Mouse (Mus musculus) embryonic facial prominence, embryonic 15.5 days (tissue): ENCODE measurements at regions not wholly inside any gene's neighbourhood (a gene's known extent, or its start where the extent isn't known, plus 50 kb on each side); places are given as distances from the start of the nearest gene placed in this dataset.

Experiments
- ATAC-seq: fragments of 200-750 bp; cut with Nextera tagmentation; 2 replicates; pipeline ENCODE4 v1.8.0; 2017; ENCODE audit warnings: low read depth, moderate TSS enrichment; ENCODE audit not compliant: insufficient number of reproducible peaks, low FRiP score, low TSS enrichment
- H3K27ac ChIP-seq: fragments of 300-500 bp; sonication (generic); replicated peaks from 2 replicates; pipeline ENCODE4 v1.5.1; 2015; ENCODE audit warnings: mild to moderate bottlenecking, inconsistent platforms
- H3K27me3 ChIP-seq: fragments of 300-500 bp; sonication (generic); 2 replicates; pipeline ENCODE4 v1.6.1; 2015; ENCODE audit warnings: inconsistent platforms
- H3K36me3 ChIP-seq: fragments of 300-500 bp; sonication (generic); 2 replicates; pipeline ENCODE4 v1.6.1; 2015; ENCODE audit warnings: mild to moderate bottlenecking, inconsistent platforms
- H3K4me1 ChIP-seq: fragments of 300-500 bp; sonication (generic); 2 replicates; pipeline ENCODE4 v1.6.1; 2015; ENCODE audit warnings: inconsistent platforms
- H3K4me2 ChIP-seq: fragments of 300-500 bp; sonication (generic); replicated peaks from 2 replicates; pipeline ENCODE4 v1.6.1; 2015; ENCODE audit warnings: mild to moderate bottlenecking, inconsistent platforms
- H3K4me3 ChIP-seq: fragments of 300-500 bp; sonication (generic); replicated peaks from 2 replicates; pipeline ENCODE4 v1.5.1; 2015; ENCODE audit warnings: mild to moderate bottlenecking, inconsistent platforms
- H3K9ac ChIP-seq: fragments of 300-500 bp; sonication (generic); 2 replicates; pipeline ENCODE4 v1.6.1; 2015; ENCODE audit warnings: inconsistent platforms
- H3K9me3 ChIP-seq: fragments of 300-500 bp; sonication (generic); replicated peaks from 2 replicates; pipeline ENCODE4 v1.6.1; 2016; ENCODE audit warnings: inconsistent platforms
- WGBS: fragments of 180-500 bp; shearing (Covaris S2); methylation state at CpG from one replicate; pipeline ENCODE4 v1.1.7; 2015; 5-methylcytosine and 5-hydroxymethylcytosine counted together

DNA sequence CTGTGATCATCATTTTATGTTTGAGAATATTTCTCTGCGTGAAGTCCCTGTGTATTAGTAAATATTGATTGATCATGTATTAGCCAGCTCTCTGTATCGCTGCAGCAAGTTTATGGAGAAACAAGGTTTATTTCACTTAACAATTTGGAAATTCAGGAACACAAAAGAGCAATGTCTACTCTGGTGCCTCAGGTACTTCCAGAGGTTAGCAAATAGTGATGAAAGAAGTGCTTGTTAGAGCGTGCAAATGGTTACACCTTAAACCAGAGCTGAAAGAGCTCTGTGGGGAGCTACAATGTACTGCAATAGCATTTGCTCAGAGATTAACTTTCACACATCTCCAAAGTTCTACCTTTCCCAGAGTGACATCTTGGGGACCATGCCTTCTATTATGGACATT is 400.9 kb downstream of the Fam198b start:
- H3K4me2 ChIP-seq: no peak overlapping the region
- H3K4me3 ChIP-seq: no peak overlapping the region
- no peak for ATAC-seq
- no peaks in the 10 kb centered on the region for H3K4me1 ChIP-seq
- no peaks in the 10 kb centered on the region for H3K9me3 ChIP-seq
- H3K9ac ChIP-seq: no peak overlapping the region
- WGBS: 83% methylated on average over 3 of the region's 3 CpGs
- no peaks in the 10 kb centered on the region for H3K27me3 ChIP-seq
- no peak overlapping the region for H3K27ac ChIP-seq
- no peaks in the 10 kb centered on the region for H3K36me3 ChIP-seq

DNA sequence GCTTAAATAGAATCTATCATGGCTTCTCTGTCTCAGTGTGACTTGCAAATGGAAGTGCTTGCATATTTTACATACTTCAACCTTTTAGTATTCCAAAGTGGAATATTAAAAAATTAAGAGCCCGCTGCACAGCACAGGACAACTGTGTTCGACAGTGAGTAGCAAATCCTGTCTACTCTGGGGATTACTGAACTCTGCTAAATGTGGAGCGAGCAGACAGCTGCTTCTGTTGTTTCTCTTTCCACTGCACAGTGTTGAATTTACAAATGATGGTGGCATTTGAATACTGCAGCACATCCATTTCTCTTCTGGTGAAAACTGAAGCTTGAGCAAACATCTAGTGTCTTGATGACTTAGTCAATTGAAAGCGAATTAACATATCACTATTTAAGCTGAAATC is 409.2 kb downstream of the Fam198b start:
- no peak for ATAC-seq
- WGBS: 66% methylated on average over 4 of the region's 4 CpGs
- H3K9ac ChIP-seq: no peak overlapping the region
- H3K27me3 ChIP-seq: no peaks in the 10 kb centered on the region
- H3K4me1 ChIP-seq: no peaks in the 10 kb centered on the region
- no peak overlapping the region for H3K27ac ChIP-seq
- H3K4me3 ChIP-seq: no peak overlapping the region
- no peak overlapping the region for H3K4me2 ChIP-seq
- H3K9me3 ChIP-seq: no peaks in the 10 kb centered on the region
- H3K36me3 ChIP-seq: no peaks in the 10 kb centered on the region

DNA sequence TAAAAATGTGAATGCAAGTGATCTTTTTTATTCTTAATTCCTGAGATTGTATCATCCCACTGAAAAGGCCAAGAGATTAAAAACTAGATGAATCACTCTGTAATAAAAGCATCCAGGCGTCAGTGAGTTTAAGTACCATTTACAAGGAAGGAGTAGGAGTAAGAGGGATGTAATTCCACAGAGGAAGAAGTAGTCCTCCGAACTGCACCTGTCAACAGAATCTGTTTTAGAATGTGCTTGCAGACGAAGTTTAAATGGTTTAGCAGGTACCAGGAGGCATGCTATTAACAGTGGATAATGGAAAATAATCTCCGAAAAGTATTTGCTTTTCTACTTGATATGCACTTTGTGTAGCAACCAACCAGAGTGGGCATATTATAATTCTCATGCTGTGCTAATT is 423.3 kb downstream of the Fam198b start:
- Histone ChIP-seq H3K9ac (no peak overlapping the region), H3K27ac (no peak overlapping the region), H3K4me1 (no peaks in the 10 kb centered on the region), H3K36me3 (no peaks in the 10 kb centered on the region), H3K4me2 (no peak overlapping the region), H3K9me3 (no peaks in the 10 kb centered on the region), H3K4me3 (no peak overlapping the region), H3K27me3 (no peaks in the 10 kb centered on the region)
- 62% methylated on average over 4 of the region's 4 CpGs for WGBS
- ATAC-seq: no peak

DNA sequence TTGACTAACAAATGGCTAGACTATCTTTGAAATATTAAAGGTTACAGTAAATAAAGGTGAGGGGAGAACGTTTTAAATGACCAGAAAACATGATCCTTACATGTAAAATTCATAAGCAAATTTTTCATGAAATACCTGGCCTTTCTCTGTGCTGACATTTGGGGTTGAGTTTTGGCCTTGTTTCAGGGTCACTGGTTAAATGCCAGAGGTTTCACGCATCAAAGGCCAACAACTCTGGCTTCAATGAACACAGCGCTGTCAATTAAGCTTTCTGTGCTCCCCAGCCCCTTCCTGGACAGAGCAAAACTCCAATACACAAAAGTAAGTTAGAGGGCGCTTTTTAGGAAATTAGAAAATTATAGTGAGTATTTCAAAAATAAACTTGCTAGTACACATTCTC is 425.6 kb downstream of the Fam198b start:
- no peaks in the 10 kb centered on the region for H3K9me3 ChIP-seq
- WGBS: 66% methylated on average over 4 of the region's 4 CpGs
- ATAC-seq: no peak

DNA sequence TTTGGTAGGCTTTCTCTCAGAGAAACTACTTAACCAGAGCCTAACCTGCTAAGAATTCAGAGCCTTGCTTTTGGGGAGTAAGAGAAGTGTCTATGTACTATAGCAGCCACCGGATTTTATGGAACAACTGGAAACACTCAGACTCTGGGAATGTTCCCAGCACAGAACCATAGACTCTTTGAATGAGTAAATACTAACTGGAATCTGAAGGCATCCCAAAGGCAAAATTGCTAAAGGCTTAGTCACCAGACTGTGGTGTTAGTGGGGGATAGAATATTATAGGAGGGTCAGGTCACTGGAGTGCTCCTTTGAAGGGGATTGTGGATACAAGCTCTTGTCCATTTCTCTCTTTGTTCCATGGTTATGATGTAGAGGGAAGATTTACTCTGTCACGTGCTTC is 427.4 kb downstream of the Fam198b start:
- ATAC-seq: no peak
- Histone ChIP-seq H3K4me2 (no peak overlapping the region), H3K27me3 (no peaks in the 10 kb centered on the region), H3K4me1 (no peaks in the 10 kb centered on the region), H3K9me3 (no peaks in the 10 kb centered on the region), H3K36me3 (no peaks in the 10 kb centered on the region), H3K4me3 (no peak overlapping the region), H3K27ac (no peak overlapping the region), H3K9ac (no peak overlapping the region)
- 84% methylated on average over 2 of the region's 2 CpGs for WGBS

More for the DNA sequence above, 425.6 kb downstream of the Fam198b start:
- Histone ChIP-seq H3K27me3 (no peaks in the 10 kb centered on the region), H3K9ac (no peak overlapping the region), H3K4me2 (no peak overlapping the region), H3K27ac (no peak overlapping the region), H3K4me3 (no peak overlapping the region), H3K4me1 (no peaks in the 10 kb centered on the region), H3K36me3 (no peaks in the 10 kb centered on the region)

DNA sequence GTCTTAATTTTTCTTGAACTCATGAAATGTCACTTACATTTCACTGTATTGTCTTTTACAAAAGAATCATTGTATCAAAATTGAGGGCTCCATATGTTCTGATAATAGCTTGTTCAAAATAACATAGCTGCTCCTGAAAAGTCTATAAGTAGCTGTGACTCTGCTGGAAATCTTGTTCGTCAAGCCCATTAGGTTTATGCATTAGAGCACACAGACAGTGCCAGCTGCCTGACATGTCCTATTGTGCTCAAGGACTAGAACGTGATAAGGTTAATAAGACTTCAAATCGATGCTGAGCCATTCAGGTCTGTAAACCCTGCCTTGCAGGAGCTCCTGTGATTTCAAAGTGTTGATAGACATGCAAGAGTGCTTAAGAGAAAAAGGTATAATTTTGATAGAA is 438.0 kb downstream of the Fam198b start:
- H3K4me1 ChIP-seq: no peaks in the 10 kb centered on the region
- WGBS: 76% methylated on average over 3 of the region's 3 CpGs
- no peak overlapping the region for H3K4me2 ChIP-seq
- no peak for ATAC-seq
- H3K9ac ChIP-seq: no peak overlapping the region
- no peak overlapping the region for H3K27ac ChIP-seq
- no peaks in the 10 kb centered on the region for H3K27me3 ChIP-seq
- no peaks in the 10 kb centered on the region for H3K36me3 ChIP-seq
- H3K9me3 ChIP-seq: no peaks in the 10 kb centered on the region
- no peak overlapping the region for H3K4me3 ChIP-seq

DNA sequence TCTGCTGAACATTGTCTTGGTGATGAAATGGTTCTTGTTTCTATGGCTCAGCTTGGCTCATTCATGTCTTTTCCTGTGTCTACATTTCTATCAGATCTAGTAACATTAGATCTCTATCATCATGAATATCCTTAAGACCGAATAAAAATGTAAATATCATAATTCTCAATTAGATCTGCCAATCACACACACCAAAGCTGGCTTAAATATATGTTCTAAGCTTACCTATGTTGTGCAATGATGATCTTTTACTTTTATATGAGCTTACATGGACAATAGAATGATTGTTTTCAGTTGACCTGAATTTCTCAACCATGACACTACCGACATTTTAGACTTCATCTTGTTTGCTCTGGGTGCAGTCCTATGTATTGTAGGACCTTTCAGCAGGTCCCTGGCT is 440.4 kb downstream of the Fam198b start:
- 77% methylated on average over 2 of the region's 2 CpGs for WGBS
- no peaks in the 10 kb centered on the region for H3K27me3 ChIP-seq
- no peaks in the 10 kb centered on the region for H3K36me3 ChIP-seq
- H3K4me3 ChIP-seq: no peak overlapping the region
- no peak overlapping the region for H3K9ac ChIP-seq
- H3K9me3 ChIP-seq: no peaks in the 10 kb centered on the region
- no peaks in the 10 kb centered on the region for H3K4me1 ChIP-seq
- H3K4me2 ChIP-seq: no peak overlapping the region
- ATAC-seq: no peak
- no peak overlapping the region for H3K27ac ChIP-seq

DNA sequence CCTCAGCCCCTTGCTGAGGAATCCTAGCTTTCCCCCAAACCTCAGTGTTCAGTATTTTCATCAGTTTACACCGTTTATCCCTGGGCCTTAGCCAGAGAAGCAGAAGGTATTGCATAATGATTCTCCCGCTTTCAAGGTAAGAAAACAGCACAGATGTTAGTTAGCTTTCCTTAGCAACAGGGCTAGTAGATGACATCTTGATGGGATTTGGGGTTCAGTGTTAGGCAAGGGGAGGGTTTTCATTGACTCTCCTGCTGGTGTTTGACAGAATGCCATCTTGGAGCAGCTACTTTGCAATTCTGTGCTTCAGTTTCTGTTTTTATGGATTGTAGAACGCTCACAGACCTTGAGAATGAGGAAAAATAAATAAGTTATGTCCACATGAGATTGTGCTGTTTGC is 447.4 kb downstream of the Fam198b start:
- Histone ChIP-seq H3K36me3 (no peaks in the 10 kb centered on the region), H3K4me2 (no peak overlapping the region), H3K9me3 (no peaks in the 10 kb centered on the region), H3K27me3 (no peaks in the 10 kb centered on the region), H3K4me3 (no peak overlapping the region), H3K27ac (no peak overlapping the region), H3K9ac (no peak overlapping the region), H3K4me1 (no peaks in the 10 kb centered on the region)
- no peak for ATAC-seq
- WGBS: 58% methylated on average over 3 of the region's 3 CpGs

DNA sequence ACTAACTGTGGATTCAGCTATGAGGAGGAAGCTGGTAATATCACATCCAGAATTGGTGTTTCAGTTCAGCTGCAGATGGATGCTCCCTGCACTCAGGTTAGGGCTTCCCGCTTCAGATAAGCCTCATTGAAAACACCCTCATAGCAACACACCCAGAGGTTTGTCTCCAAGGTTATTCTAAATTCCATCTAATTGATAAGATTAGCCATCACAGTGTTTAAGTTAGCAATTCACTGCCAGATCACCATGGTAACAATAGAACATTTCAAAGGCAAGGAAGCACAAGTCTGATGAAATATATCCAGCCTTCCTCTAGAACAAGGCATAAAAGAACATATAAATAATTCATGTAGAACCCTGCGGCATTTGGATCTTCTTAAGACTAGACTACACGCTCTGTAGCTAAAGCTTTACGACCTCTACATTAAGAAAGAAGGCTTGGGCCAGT is 450.1 kb downstream of the Fam198b start:
- H3K9me3 ChIP-seq: no peaks in the 10 kb centered on the region
- ATAC-seq: no peak
- H3K36me3 ChIP-seq: no peaks in the 10 kb centered on the region
- no peak overlapping the region for H3K4me2 ChIP-seq
- no peak overlapping the region for H3K4me3 ChIP-seq
- no peak overlapping the region for H3K27ac ChIP-seq
- H3K9ac ChIP-seq: no peak overlapping the region
- no peaks in the 10 kb centered on the region for H3K4me1 ChIP-seq
- no peaks in the 10 kb centered on the region for H3K27me3 ChIP-seq
- 70% methylated on average over 4 of the region's 4 CpGs for WGBS

DNA sequence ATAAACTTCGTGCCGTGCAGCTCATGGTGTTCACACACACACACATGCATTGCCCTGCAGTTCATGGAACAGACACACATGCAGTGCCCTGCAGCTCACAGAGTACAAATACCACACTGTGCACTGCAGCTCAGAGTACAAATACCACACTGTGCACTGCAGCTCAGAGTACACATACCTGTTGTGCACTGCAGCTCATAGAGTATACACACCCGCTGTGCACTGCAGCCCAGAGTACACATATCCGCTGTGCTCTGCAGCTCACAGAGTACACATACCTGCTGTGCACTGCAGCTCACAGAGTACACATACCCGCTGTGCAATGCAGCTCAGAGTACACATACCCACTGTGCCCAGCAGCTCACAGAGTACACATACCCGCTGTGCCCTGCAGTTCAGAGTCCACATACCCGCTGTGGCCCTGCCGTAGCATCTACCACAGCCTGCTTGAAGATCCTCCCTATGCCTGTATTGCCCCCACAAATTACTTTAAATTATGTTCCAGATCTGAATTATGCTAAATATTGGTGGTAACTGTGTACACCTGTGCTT is 451.9 kb downstream of the Fam198b start:
- H3K27ac ChIP-seq: no peak overlapping the region
- no peak overlapping the region for H3K4me3 ChIP-seq
- no peaks in the 10 kb centered on the region for H3K27me3 ChIP-seq
- no peak overlapping the region for H3K4me2 ChIP-seq
- H3K4me1 ChIP-seq: no peaks in the 10 kb centered on the region
- 91% methylated on average over 8 of the region's 8 CpGs for WGBS
- H3K9ac ChIP-seq: no peak overlapping the region
- peak; percentile 39; the same call in 1 of the 2 replicates for ATAC-seq
- H3K9me3 ChIP-seq: no peaks in the 10 kb centered on the region
- no peaks in the 10 kb centered on the region for H3K36me3 ChIP-seq

DNA sequence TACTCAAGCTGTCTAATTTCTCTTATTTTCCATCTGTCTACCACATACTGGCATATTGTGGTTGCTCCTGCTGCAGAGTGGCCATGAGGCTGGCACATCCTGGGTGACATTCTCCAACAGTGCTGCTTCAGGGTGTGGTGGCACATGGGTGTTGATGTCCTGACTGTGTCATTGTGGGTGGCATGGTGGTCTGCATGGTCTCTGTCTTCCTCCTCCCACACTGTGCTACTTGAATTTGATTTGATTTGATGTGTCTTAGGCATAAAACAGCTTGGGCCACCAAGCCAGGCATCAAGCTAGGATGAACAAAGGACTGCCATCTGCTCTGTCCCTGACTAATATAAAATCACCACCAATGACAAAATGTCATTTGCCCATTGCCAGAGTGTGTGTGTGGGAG is 434.7 kb downstream of the Gria2 start:
- Histone ChIP-seq H3K9me3 (no peaks in the 10 kb centered on the region), H3K4me3 (no peak overlapping the region), H3K4me1 (no peaks in the 10 kb centered on the region), H3K27me3 (no peaks in the 10 kb centered on the region), H3K27ac (no peak overlapping the region), H3K9ac (no peak overlapping the region), H3K36me3 (no peaks in the 10 kb centered on the region), H3K4me2 (no peak overlapping the region)
- no peak for ATAC-seq

DNA sequence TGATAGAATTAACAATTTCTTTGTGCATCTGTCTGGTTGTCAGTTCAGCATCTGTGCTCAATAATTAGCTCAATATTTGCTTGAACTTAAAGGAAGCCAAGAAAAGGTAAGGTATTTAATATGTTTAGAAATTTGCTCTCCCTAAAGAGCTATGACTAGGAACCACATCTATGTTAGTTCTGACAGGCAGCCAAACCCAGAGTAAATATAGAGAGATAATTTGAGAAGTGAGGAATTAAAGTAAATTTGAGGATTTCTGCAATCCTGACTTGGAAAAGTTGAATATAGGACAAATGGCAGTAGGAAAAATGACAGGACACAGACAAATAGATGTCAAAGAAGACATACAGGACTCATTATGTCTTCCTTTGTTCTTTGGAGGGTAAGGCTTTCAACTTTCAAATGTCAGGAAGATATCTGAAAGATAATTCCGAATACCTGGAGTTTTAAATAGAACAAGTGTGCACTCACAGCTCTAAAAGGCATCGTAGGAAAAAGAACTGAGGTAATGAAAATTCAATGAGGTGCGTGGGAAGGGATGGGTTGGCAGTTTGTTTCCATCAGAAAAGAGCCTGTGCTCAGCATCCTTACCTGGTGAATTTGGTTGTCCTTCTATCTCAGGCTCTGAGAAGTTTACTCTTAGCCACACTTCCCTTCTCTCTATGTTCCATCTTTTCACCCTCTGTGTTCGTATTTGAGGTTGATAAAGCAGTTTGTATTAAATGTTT is 433.3 kb downstream of the Gria2 start:
- no peaks in the 10 kb centered on the region for H3K9me3 ChIP-seq
- H3K4me2 ChIP-seq: no peak overlapping the region
- H3K27me3 ChIP-seq: no peaks in the 10 kb centered on the region
- no peaks in the 10 kb centered on the region for H3K36me3 ChIP-seq
- WGBS: 74% methylated on average over 4 of the region's 4 CpGs
- no peak for ATAC-seq
- no peak overlapping the region for H3K9ac ChIP-seq
- no peaks in the 10 kb centered on the region for H3K4me1 ChIP-seq
- no peak overlapping the region for H3K27ac ChIP-seq
- no peak overlapping the region for H3K4me3 ChIP-seq
